Comparison of ENCODE assay signal across 12 mouse cellular contexts in the genomic region with DNA sequence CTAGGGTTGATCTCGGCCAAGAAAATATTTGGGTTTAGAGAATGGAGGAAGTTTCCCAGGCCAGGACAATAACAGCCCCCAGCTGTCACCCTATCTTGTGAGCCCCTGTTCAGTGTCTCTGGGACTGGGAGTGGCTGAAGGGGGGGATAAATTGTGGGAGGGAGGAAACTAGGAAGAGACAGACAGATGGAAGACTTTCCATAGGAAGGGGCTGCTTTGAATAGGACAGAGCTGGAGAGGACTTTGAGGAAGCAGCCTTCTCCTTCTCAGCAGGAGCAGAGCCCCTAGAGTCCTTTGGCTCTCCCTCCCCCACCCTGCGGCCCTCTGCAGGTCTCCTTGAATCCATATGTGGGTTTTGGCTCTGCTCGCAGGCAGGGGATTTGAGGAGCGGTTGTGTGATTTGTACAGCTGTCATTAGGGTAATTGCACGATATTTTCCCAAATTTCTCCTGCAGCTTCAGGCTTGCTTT.
DNase-seq lines count a peak whose midpoint lies in the region; ATAC-seq and TF ChIP-seq lines count a peak whose summit lies in the region.
"Had no signal": no experiment of that assay in that cellular context is flagged by ENCODE, and none has a peak within 500 bp of the region (broad histone marks: within the 10 kb centered on the region; RNA-seq: fewer than 3 reads in every experiment).

No protein-coding gene starts in this region.

- peak; percentile 58; the same call in 1 of the 2 replicates for ATAC-seq in intestine, embryonic 14.5 days (replicated peaks; ENCODE audit: low FRiP score, low TSS enrichment, low read depth)
- no peak for ATAC-seq in intestine, postnatal 0 days
- ATAC-seq in lung, embryonic 15.5 days (ENCODE audit: borderline replicate concordance, extremely low read depth, low FRiP score, low TSS enrichment) = peak; percentile 46; the same call in 1 of the 2 replicates
- ATAC-seq in heart, embryonic 15.5 days (replicated peaks; ENCODE audit: insufficient number of reproducible peaks, insufficient read depth, low FRiP score, low read depth) = peak; percentile 72

- no peak for TF ChIP-seq CTCF in intestine, postnatal 0 days (IDR thresholded peaks at IDR 0.05; ENCODE audit: low read depth)

- no peaks in the 10 kb centered on the region for H3K79me2 ChIP-seq in myocyte (ENCODE audit: control insufficient read depth, insufficient read depth)

- peaks cover 3% of the 10 kb centered on the region; the same call in 1 of the 2 replicates for H3K27me3 ChIP-seq in intestine, embryonic 14.5 days (replicated peaks; ENCODE audit: control insufficient read depth, insufficient read depth, low read length)
- H3K27me3 ChIP-seq in intestine, postnatal 0 days (replicated peaks; ENCODE audit: control insufficient read depth, insufficient read depth, low read length) = no peaks in the 10 kb centered on the region
- H3K27me3 ChIP-seq in lung, embryonic 15.5 days = no peaks in the 10 kb centered on the region
- H3K27me3 ChIP-seq in heart, embryonic 15.5 days = peaks cover 10% of the 10 kb centered on the region; the same call in 1 of the 2 replicates
- no peaks in the 10 kb centered on the region for H3K27me3 ChIP-seq in myocyte (ENCODE audit: control insufficient read depth, insufficient read depth, insufficient read length)

- no peak overlapping the region for H3K9ac ChIP-seq in intestine, embryonic 14.5 days (ENCODE audit: low read length)
- H3K9ac ChIP-seq in intestine, postnatal 0 days (ENCODE audit: low read depth, low read length) = no peak overlapping the region
- H3K9ac ChIP-seq in lung, embryonic 15.5 days = no peak overlapping the region
- no peak overlapping the region for H3K9ac ChIP-seq in heart, embryonic 15.5 days

- H3K4me1 ChIP-seq in intestine, embryonic 14.5 days (replicated peaks; ENCODE audit: control insufficient read depth, insufficient read depth, low read length) = 0 out of 2 replicates have a peak, but pooled peaks cover 7% of the 10 kb centered on the region
- H3K4me1 ChIP-seq in intestine, postnatal 0 days (replicated peaks; ENCODE audit: control insufficient read depth, insufficient read depth, low read length) = no peaks in the 10 kb centered on the region
- H3K4me1 ChIP-seq in lung, embryonic 15.5 days = peaks cover 40% of the 10 kb centered on the region
- peaks cover 25% of the 10 kb centered on the region for H3K4me1 ChIP-seq in heart, embryonic 15.5 days (replicated peaks)

- no peak for DNase-seq in intestine, embryonic 14.5 days (ENCODE audit: low spot score)
- DNase-seq in lung, postnatal 25 days (ENCODE audit: low spot score) = no peak
- DNase-seq in testis, postnatal 10 days (ENCODE audit: low spot score) = no peak
- DNase-seq in adrenal gland, adult (ENCODE audit: inconsistent age in 2 of 2, low spot score in 1 of 2) = no peak
- DNase-seq: cerebellum, adult 2 months; thymus, postnatal 4 days had no signal

- no peak overlapping the region for H3K4me3 ChIP-seq in intestine, embryonic 14.5 days (ENCODE audit: low read depth, low read length)
- H3K4me3 ChIP-seq in intestine, postnatal 0 days (ENCODE audit: low read depth, low read length) = no peak overlapping the region
- H3K4me3 ChIP-seq in lung, embryonic 15.5 days = no peak overlapping the region
- H3K4me3 ChIP-seq in heart, embryonic 15.5 days = no peak overlapping the region
- no peak overlapping the region for H3K4me3 ChIP-seq in myocyte
- H3K4me3 ChIP-seq: hindbrain, embryonic 10.5 days had no signal

- no peak overlapping the region for H3ac ChIP-seq in myocyte (ENCODE audit: control insufficient read depth, insufficient read length)

- no peaks in the 10 kb centered on the region for H3K36me3 ChIP-seq in intestine, embryonic 14.5 days (ENCODE audit: control insufficient read depth, insufficient read depth, low read length)
- H3K36me3 ChIP-seq in intestine, postnatal 0 days (ENCODE audit: control insufficient read depth, insufficient read depth) = no peaks in the 10 kb centered on the region
- no peaks in the 10 kb centered on the region for H3K36me3 ChIP-seq in lung, embryonic 15.5 days
- H3K36me3 ChIP-seq in heart, embryonic 15.5 days = no peaks in the 10 kb centered on the region
- no peaks in the 10 kb centered on the region for H3K36me3 ChIP-seq in myocyte (ENCODE audit: control insufficient read depth, insufficient read depth)
- H3K36me3 ChIP-seq: hindbrain, embryonic 10.5 days had no signal

- no peak for TF ChIP-seq POLR2A in myocyte (IDR thresholded peaks at IDR 0.05; ENCODE audit: insufficient read length, low read depth)

- H3K9me3 ChIP-seq in intestine, embryonic 14.5 days (ENCODE audit: control insufficient read depth, low read length) = no peaks in the 10 kb centered on the region
- H3K9me3 ChIP-seq in intestine, postnatal 0 days (ENCODE audit: control insufficient read depth) = no peaks in the 10 kb centered on the region
- H3K9me3 ChIP-seq in lung, embryonic 15.5 days = no peaks in the 10 kb centered on the region
- H3K9me3 ChIP-seq in heart, embryonic 15.5 days (replicated peaks) = no peaks in the 10 kb centered on the region
- H3K9me3 ChIP-seq: hindbrain, embryonic 10.5 days had no signal

- 23% methylated on average over 5 of the region's 5 CpGs for WGBS in intestine, embryonic 14.5 days
- WGBS in intestine, postnatal 0 days = 48% methylated on average over 5 of the region's 5 CpGs
- WGBS in lung, embryonic 15.5 days = 23% methylated on average over 5 of the region's 5 CpGs
- WGBS in heart, embryonic 15.5 days = 31% methylated on average over 5 of the region's 5 CpGs

- peak overlapping the region; percentile 49 for H3K27ac ChIP-seq in intestine, embryonic 14.5 days (ENCODE audit: low read depth)
- H3K27ac ChIP-seq in intestine, postnatal 0 days (ENCODE audit: low read depth, low read length) = no peak overlapping the region
- peak overlapping the region; percentile 78 for H3K27ac ChIP-seq in lung, embryonic 15.5 days
- H3K27ac ChIP-seq in heart, embryonic 15.5 days = peak overlapping the region; percentile 58
- H3K27ac ChIP-seq: hindbrain, embryonic 10.5 days had no signal

- no peak overlapping the region for H3K4me2 ChIP-seq in intestine, embryonic 14.5 days (ENCODE audit: low read length)
- no peak overlapping the region for H3K4me2 ChIP-seq in intestine, postnatal 0 days (replicated peaks; ENCODE audit: low read depth)
- H3K4me2 ChIP-seq in lung, embryonic 15.5 days = no peak overlapping the region
- no peak overlapping the region for H3K4me2 ChIP-seq in heart, embryonic 15.5 days
- peak overlapping the region; percentile 30 for H3K4me2 ChIP-seq in myocyte (ENCODE audit: low read depth)
- H3K4me2 ChIP-seq: midbrain, embryonic 11.5 days had no signal

TF ChIP-seq in myocyte, 11 proteins besides CTCF, POLR2A, EP300 and RAD21:
- TF ChIP-seq TCF3 (IDR thresholded peaks at IDR 0.05; ENCODE audit: insufficient read length, low read depth) (no peak), TCF12 (IDR thresholded peaks at IDR 0.05; ENCODE audit: insufficient read depth, poor library complexity, severe bottlenecking) (no peak), POLR2AphosphoS2 (IDR thresholded peaks at IDR 0.05; ENCODE audit: insufficient read length, low read depth) (no peak), USF1 (IDR thresholded peaks at IDR 0.05; ENCODE audit: low read depth) (no peak), CEBPB (IDR thresholded peaks at IDR 0.05; ENCODE audit: insufficient read depth, poor library complexity, severe bottlenecking) (no peak), MAX (IDR thresholded peaks at IDR 0.05; ENCODE audit: low read depth) (no peak), REST (IDR thresholded peaks at IDR 0.05; ENCODE audit: insufficient read depth, insufficient read length) (no peak), SRF (IDR thresholded peaks at IDR 0.05; ENCODE audit: control insufficient read depth, insufficient read length, low read depth) (no peak), MYOG (IDR thresholded peaks at IDR 0.05; ENCODE audit: control insufficient read depth in 1 of 3, insufficient read depth in 1 of 3, insufficient read length in 2 of 3, low read depth in 2 of 3) (no peak), MYOD1 (IDR thresholded peaks at IDR 0.05; ENCODE audit: control insufficient read depth in 1 of 3, insufficient read length in 2 of 3, low read depth in 2 of 3) (no peak), E2F4 (IDR thresholded peaks at IDR 0.05; ENCODE audit: insufficient read depth) (no peak)
